Mouse (Mus musculus) forebrain, embryonic 15.5 days (tissue): Measurements from ENCODE around the gene Tmem170. TPM values are rescaled to one million over a fixed set of nuclear protein-coding genes. Genes with fewer than 3 reads are reported as not detected.
A peak's percentile ranks its signal among the peaks of the same experiment; 100 is the strongest.
"Not testable (repeated sequence)": the region's sequence is repeated elsewhere in the genome, so short reads cannot be mapped to it uniquely, and the experiment has no call there.

Experiments
- ATAC-seq: fragments of 200-750 bp; cut with Nextera tagmentation; replicated peaks from 2 replicates; pipeline ENCODE4 v1.8.0; 2017; ENCODE audit warnings: mild to moderate bottlenecking, moderate TSS enrichment, moderate library complexity
- H3K27ac ChIP-seq: fragments of 300-500 bp; sonication (generic); replicated peaks from 2 replicates; pipeline ENCODE4 v1.5.1; 2015; ENCODE audit warnings: mild to moderate bottlenecking, inconsistent platforms
- H3K27me3 ChIP-seq: fragments of 300-500 bp; sonication (generic); 2 replicates; pipeline ENCODE4 v1.6.1; 2015; ENCODE audit warnings: inconsistent platforms
- H3K36me3 ChIP-seq: fragments of 300-500 bp; sonication (generic); 2 replicates; pipeline ENCODE4 v1.6.1; 2015; ENCODE audit warnings: mild to moderate bottlenecking, inconsistent platforms
- H3K4me1 ChIP-seq: fragments of 300-500 bp; sonication (generic); 2 replicates; pipeline ENCODE4 v1.6.1; 2015; ENCODE audit warnings: inconsistent platforms
- H3K4me2 ChIP-seq: fragments of 300-500 bp; sonication (generic); replicated peaks from 2 replicates; pipeline ENCODE4 v1.6.1; 2015; ENCODE audit warnings: mild to moderate bottlenecking, inconsistent platforms
- H3K4me3 ChIP-seq: fragments of 300-500 bp; sonication (generic); 2 replicates; pipeline ENCODE4 v1.5.1; 2015; ENCODE audit warnings: mild to moderate bottlenecking, inconsistent platforms
- H3K9ac ChIP-seq: fragments of 300-500 bp; sonication (generic); replicated peaks from 2 replicates; pipeline ENCODE4 v1.6.1; 2015; ENCODE audit warnings: mild to moderate bottlenecking, inconsistent platforms
- H3K9me3 ChIP-seq: fragments of 300-500 bp; sonication (generic); 2 replicates; pipeline ENCODE4 v1.6.1; 2016; ENCODE audit warnings: inconsistent platforms
- WGBS: fragments of 180-500 bp; shearing (Covaris S2); methylation state at CpG from one replicate; pipeline ENCODE4 v1.1.7; 2015; ENCODE audit warnings: mixed read lengths; 5-methylcytosine and 5-hydroxymethylcytosine counted together
- polyA plus RNA-seq: library from polyadenylated mRNA; unstranded; fragments of >200 nt; fragmentation: Nextera tagmentation; extraction: Ambion mirVana; gene quantifications from 2 replicates; pipeline ENCODE4 v1.2.1, GENCODE M21; 2015

The Tmem170 gene
- polyA plus RNA-seq, 1 experiment from 2014 or later = 4.3 TPM

GRCm38 (mm10) chr8:111870379-111870778 is 6.2 kb downstream of the Tmem170 start:
- Histone ChIP-seq H3K4me2 (no peak overlapping the region), H3K36me3 (no peaks in the 10 kb centered on the region), H3K9ac (no peak overlapping the region), H3K4me3 (no peak overlapping the region), H3K27ac (no peak overlapping the region), H3K27me3 (no peaks in the 10 kb centered on the region), H3K9me3 (no peaks in the 10 kb centered on the region), H3K4me1 (no peaks in the 10 kb centered on the region)
- WGBS = 90% methylated on average over 3 of the region's 3 CpGs
- ATAC-seq = no peak

- Histone ChIP-seq H3K9ac (no peak overlapping the region), H3K9me3 (no peaks in the 10 kb centered on the region), H3K4me2 (no peak overlapping the region), H3K27me3 (no peaks in the 10 kb centered on the region), H3K27ac (no peak overlapping the region), H3K36me3 (no peaks in the 10 kb centered on the region), H3K4me3 (no peak overlapping the region), H3K4me1 (no peaks in the 10 kb centered on the region)
- 64% methylated on average over 2 of the region's 2 CpGs for WGBS
- ATAC-seq = no peak
Measured at GRCm38 (mm10) chr8:111868664-111869063, 7.9 kb downstream of the Tmem170 start.

DNA sequence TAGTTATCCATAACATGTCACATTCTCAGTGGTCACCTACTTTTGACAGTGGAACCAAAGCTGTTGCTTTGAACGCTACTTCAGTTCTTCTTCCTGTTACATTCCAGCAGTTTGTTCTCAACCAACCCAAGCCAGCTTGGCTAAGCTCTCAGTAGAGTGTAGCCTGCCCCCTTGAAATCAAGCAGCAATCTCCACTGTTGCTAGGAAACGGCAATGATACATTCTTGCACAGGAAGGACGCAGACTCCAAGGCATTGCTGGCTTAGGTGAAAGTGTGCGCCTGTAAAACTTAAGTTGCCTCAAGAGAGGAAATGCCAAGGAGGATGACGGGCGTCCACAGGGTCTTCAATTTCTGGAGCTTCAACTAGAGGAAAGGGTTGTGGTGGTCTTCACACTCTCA is 10.7 kb downstream of the Tmem170 start:
- Histone ChIP-seq H3K9ac (no peak overlapping the region), H3K36me3 (no peaks in the 10 kb centered on the region), H3K27me3 (no peaks in the 10 kb centered on the region), H3K27ac (no peak overlapping the region), H3K9me3 (no peaks in the 10 kb centered on the region), H3K4me3 (no peak overlapping the region), H3K4me1 (no peaks in the 10 kb centered on the region), H3K4me2 (no peak overlapping the region)
- 89% methylated on average over 6 of the region's 6 CpGs for WGBS
- ATAC-seq = no peak

DNA sequence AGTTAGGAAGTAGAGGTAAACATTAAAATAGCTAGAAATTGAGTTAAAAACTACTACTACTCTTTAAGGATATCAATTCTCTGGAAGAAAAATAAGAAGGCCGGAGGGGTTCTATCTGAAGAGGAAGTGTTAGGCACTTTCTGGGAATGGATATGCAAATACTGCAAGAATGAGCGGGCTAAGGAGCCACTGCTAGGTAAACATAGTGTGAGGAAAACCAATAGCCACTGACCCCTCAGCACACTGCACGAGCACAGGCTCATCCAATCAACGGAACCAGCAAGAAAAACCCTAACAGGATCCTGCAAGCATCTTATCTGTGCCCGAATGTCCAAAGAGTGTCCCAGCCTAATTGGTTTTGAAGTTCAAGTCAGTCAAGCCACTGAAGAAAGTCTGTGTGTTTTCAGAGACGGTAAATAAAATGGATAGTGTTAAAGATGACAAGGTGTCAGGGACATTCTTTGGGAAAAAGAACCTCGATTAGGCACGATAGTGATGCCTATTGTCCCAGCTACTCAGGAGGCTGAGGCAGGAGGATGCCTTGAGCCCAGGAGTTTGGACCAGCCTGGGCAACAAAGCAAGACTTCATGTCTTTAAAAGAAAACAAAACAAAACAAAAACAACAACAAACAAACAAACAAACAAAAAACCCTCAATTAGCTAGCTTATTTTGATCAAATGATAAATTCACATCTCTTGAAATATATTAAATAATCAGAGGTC is 11.3 kb downstream of the Tmem170 start:
- no peak for ATAC-seq
- H3K36me3 ChIP-seq = no peaks in the 10 kb centered on the region
- H3K27ac ChIP-seq = no peak overlapping the region
- H3K4me2 ChIP-seq = no peak overlapping the region
- H3K27me3 ChIP-seq = no peaks in the 10 kb centered on the region
- H3K4me1 ChIP-seq = no peaks in the 10 kb centered on the region
- no peak overlapping the region for H3K9ac ChIP-seq
- no peak overlapping the region for H3K4me3 ChIP-seq
- H3K9me3 ChIP-seq = no peaks in the 10 kb centered on the region
- WGBS = 91% methylated on average over 8 of the region's 8 CpGs

- no peaks in the 10 kb centered on the region for H3K27me3 ChIP-seq
- no peaks in the 10 kb centered on the region for H3K9me3 ChIP-seq
- H3K36me3 ChIP-seq = no peaks in the 10 kb centered on the region
- H3K9ac ChIP-seq = no peak overlapping the region
- H3K27ac ChIP-seq = no peak overlapping the region
- no peak overlapping the region for H3K4me2 ChIP-seq
- H3K4me3 ChIP-seq = no peak overlapping the region
- no peaks in the 10 kb centered on the region for H3K4me1 ChIP-seq
- 93% methylated on average over 8 of the region's 8 CpGs for WGBS
- no peak for ATAC-seq
Measured at GRCm38 (mm10) chr8:111864648-111865047, 11.9 kb downstream of the Tmem170 start.

- Histone ChIP-seq H3K27ac (no peak overlapping the region), H3K4me2 (no peak overlapping the region), H3K4me1 (no peaks in the 10 kb centered on the region), H3K4me3 (no peak overlapping the region), H3K27me3 (no peaks in the 10 kb centered on the region), H3K9me3 (no peaks in the 10 kb centered on the region), H3K36me3 (no peaks in the 10 kb centered on the region), H3K9ac (no peak overlapping the region)
- WGBS = 93% methylated on average over 4 of the region's 4 CpGs
- no peak for ATAC-seq
Measured at GRCm38 (mm10) chr8:111863280-111863679, 13.3 kb downstream of the Tmem170 start.

DNA sequence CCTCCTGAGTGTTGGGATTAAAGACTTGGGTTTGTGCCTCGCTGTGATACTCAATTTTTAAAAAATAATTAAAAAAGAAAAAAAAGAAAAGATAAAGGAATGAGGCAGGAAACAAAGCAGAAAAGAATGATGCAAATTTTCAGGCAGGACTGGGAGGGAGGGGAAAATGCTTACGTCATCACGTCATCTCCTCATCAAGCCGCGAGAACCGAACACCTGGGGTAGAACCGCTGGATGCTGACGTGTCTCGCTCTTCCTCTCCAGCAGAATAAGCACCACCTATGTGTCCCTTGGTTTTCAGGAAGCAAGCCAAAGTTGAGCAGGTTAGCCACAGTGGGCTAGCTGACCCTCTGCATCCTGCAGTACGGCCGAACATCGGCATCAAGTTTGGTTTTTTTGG is 20.6 kb downstream of the Tmem170 start:
- H3K4me2 ChIP-seq = no peak overlapping the region
- no peak overlapping the region for H3K27ac ChIP-seq
- WGBS = 92% methylated on average over 12 of the region's 12 CpGs
- no peak overlapping the region for H3K9ac ChIP-seq
- H3K4me1 ChIP-seq = peaks cover 24% of the 10 kb centered on the region
- H3K36me3 ChIP-seq = no peaks in the 10 kb centered on the region
- H3K4me3 ChIP-seq = no peak overlapping the region
- H3K9me3 ChIP-seq = no peaks in the 10 kb centered on the region
- H3K27me3 ChIP-seq = no peaks in the 10 kb centered on the region
- no peak for ATAC-seq

DNA sequence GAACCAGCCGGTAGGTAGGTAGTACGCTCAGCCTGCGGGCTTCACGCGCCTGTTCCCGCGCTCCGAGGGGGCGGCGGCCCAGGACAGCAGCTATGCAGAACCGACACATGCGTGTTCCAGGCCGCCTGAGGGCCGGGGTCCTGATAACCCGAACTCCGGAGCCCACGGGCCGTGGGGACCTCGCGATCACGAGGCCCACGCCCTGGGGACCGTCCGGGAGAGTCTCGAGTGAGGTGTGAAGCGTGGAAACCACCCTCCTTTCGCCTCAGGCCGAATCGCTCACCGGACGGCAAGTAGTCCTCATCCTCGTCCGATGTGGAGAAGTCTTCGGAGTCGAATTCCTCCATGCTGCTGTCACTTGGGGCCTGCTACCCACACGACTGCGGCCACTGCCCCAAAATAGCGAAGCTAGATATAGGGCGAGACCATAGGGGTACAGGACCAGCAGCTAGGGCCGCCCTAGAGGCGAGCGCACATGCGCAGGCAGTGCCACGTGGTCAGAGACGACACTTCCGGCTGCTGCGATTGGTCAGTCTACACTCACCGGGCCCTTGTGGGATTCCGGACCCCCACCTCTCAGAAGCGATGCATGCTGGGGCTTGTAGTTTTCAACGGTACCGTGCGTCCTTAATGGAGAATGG is 22.6 kb downstream of the Tmem170 start, which contains the start of gene Cfdp1:
Cfdp1 (minus strand) TSS at position 431 of the 641 bp plus-strand sequence.
- peak within 1 kb of the TSS; percentile 81 for H3K4me3 ChIP-seq
- under 1% methylated on average over 53 of the region's 53 CpGs for WGBS
- H3K4me2 ChIP-seq = peak within 1 kb of the TSS; percentile 86
- H3K36me3 ChIP-seq = no peaks in the 10 kb centered on the region
- H3K4me1 ChIP-seq = peaks cover 24% of the 10 kb centered on the region
- H3K9ac ChIP-seq = peak within 1 kb of the TSS; percentile 83
- peak; percentile 100 for ATAC-seq
- no peaks in the 10 kb centered on the region for H3K27me3 ChIP-seq
- peak within 1 kb of the TSS; percentile 12; the same call in 1 of the 2 replicates for H3K27ac ChIP-seq
- H3K9me3 ChIP-seq = no peaks in the 10 kb centered on the region

DNA sequence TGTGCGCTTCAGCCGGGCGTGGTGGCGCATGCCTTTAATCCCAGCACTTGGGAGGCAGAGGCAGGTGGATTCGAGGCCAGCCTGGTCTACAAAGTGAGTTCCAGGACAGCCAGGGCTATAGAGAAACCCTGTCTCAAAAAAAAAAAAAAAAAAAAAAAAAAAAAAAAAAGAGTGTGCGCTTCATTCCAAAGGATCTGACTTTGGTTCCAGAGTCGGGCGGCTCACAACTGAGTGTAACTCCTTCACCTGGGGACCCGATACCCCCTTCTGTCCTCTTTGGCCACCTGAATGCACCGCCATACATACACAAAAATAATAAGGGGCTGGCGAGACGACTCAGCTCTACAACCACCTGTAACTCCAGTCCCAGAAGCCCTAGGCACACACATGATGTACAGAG is 23.3 kb downstream of the Tmem170 start:
- WGBS = 60% methylated on average over 12 of the region's 12 CpGs
- H3K4me3 ChIP-seq = peak overlapping the region; percentile 81
- peaks cover 24% of the 10 kb centered on the region for H3K4me1 ChIP-seq
- ATAC-seq, H3K27me3 ChIP-seq, H3K36me3 ChIP-seq, H3K9me3 ChIP-seq, H3K27ac ChIP-seq: not testable (repeated sequence)
- peak overlapping the region; percentile 83; the same call in 1 of the 2 replicates for H3K9ac ChIP-seq
- peak overlapping the region; percentile 86 for H3K4me2 ChIP-seq

GRCm38 (mm10) chr8:111846746-111847145 is 29.8 kb downstream of the Tmem170 start:
- H3K27ac ChIP-seq = no peak overlapping the region
- no peak overlapping the region for H3K9ac ChIP-seq
- H3K4me1 ChIP-seq = peaks cover 8% of the 10 kb centered on the region
- 94% methylated on average over 6 of the region's 6 CpGs for WGBS
- no peak for ATAC-seq
- no peaks in the 10 kb centered on the region for H3K9me3 ChIP-seq
- H3K4me3 ChIP-seq = no peak overlapping the region
- no peaks in the 10 kb centered on the region for H3K27me3 ChIP-seq
- no peak overlapping the region for H3K4me2 ChIP-seq
- peaks cover 23% of the 10 kb centered on the region for H3K36me3 ChIP-seq

DNA sequence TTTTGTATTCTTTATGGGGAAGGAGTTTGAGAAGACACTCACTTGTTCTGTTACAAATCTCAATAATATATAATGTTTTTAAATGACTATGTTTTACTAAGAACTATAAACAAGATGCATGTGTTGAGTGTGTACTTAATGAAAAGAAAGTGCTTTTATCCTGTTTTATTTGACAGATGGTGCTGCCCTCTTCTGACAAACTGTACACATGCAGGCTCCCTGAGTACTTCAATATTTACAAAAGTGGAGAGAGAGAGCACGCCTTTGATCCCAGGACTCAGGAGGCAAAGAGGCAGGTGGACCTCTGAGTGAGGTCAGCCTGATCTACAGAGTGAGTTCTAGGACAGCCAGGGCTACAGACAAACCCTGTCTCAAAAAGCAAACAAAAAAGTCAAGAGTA is 41.0 kb downstream of the Tmem170 start:
- Histone ChIP-seq H3K36me3 (peaks cover 39% of the 10 kb centered on the region), H3K4me2 (no peak overlapping the region), H3K9me3 (no peaks in the 10 kb centered on the region), H3K27ac (no peak overlapping the region), H3K4me1 (0 out of 2 replicates have a peak, but pooled peaks cover 3% of the 10 kb centered on the region), H3K9ac (no peak overlapping the region), H3K4me3 (no peak overlapping the region), H3K27me3 (no peaks in the 10 kb centered on the region)
- ATAC-seq = no peak
- WGBS = 39% methylated on average over 1 of the region's 1 CpGs

DNA sequence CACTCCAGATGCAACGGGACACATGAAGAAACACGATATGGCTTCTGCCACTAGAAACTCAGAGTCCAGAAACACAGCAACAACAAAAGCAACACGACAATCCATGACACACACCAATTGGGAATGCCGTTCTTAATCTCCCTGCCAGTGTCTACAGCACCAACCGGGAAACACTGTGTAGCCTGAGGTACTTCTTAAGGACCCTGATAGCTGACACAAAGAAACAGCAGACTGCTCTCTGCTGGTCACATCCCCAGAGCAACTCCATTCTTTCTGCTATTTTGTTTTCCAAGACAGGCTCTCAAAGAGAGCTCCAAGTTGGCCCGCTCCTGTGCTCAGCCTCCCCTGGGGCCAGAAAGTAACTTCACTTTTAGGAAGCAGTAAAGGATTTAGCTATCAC is 42.5 kb downstream of the Tmem170 start:
- H3K9me3 ChIP-seq = no peaks in the 10 kb centered on the region
- H3K9ac ChIP-seq = no peak overlapping the region
- peaks cover 43% of the 10 kb centered on the region for H3K36me3 ChIP-seq
- H3K4me1 ChIP-seq = 0 out of 2 replicates have a peak, but pooled peaks cover 3% of the 10 kb centered on the region
- no peak overlapping the region for H3K27ac ChIP-seq
- H3K4me2 ChIP-seq = no peak overlapping the region
- no peaks in the 10 kb centered on the region for H3K27me3 ChIP-seq
- WGBS = 80% methylated on average over 6 of the region's 6 CpGs
- H3K4me3 ChIP-seq = no peak overlapping the region
- no peak for ATAC-seq
